Mouse (Mus musculus): Measurements from ENCODE around the gene Calm3. TPM values are rescaled to one million over a fixed set of nuclear protein-coding genes. Genes with fewer than 3 reads are reported as not detected.

The Calm3 gene
- polyA plus RNA-seq, 2 experiments from 2014 or later = 106 to 159 TPM

- no peak for ATAC-seq
Observed at GRCm38 (mm10) chr7:16914453-16915343, 9.2 kb downstream of the Calm3 start.

- peak; percentile 83 for ATAC-seq
Observed at GRCm38 (mm10) chr7:16913806-16914452, 10.0 kb downstream of the Calm3 start.

- ATAC-seq = no peak
Observed at GRCm38 (mm10) chr7:16912360-16912759, 11.6 kb downstream of the Calm3 start.

GRCm38 (mm10) chr7:16911904-16912303, 12.0 kb downstream of the Calm3 start:
- ATAC-seq = no peak

- no peak for ATAC-seq
Observed at GRCm38 (mm10) chr7:16909909-16910308, 14.0 kb downstream of the Calm3 start.

GRCm38 (mm10) chr7:16908859-16909258, 15.1 kb downstream of the Calm3 start:
- ATAC-seq = no peak

- ATAC-seq = no peak
Observed at GRCm38 (mm10) chr7:16908367-16908766, 15.5 kb downstream of the Calm3 start.

GRCm38 (mm10) chr7:16907842-16908241, 16.1 kb downstream of the Calm3 start:
- ATAC-seq = peak; percentile 60

GRCm38 (mm10) chr7:16906889-16907559, 16.9 kb downstream of the Calm3 start:
- no peak for ATAC-seq

- ATAC-seq = peak; percentile 34
Observed at GRCm38 (mm10) chr7:16906281-16906680, 17.6 kb downstream of the Calm3 start, which contains the start of gene Ptgir. Ptgir (plus strand) TSS chr7:16906490.

- ATAC-seq = peak; percentile 21
Observed at GRCm38 (mm10) chr7:16905491-16906021, 18.4 kb downstream of the Calm3 start.

- no peak for ATAC-seq
Observed at GRCm38 (mm10) chr7:16904120-16904675, 19.7 kb downstream of the Calm3 start.

- no peak for ATAC-seq
Observed at GRCm38 (mm10) chr7:16903439-16903955, 20.4 kb downstream of the Calm3 start.

GRCm38 (mm10) chr7:16900526-16900925, 23.4 kb downstream of the Calm3 start:
- ATAC-seq = no peak

GRCm38 (mm10) chr7:16895511-16895910, 28.4 kb downstream of the Calm3 start:
- ATAC-seq = no peak

- peak; percentile 31 for ATAC-seq
Observed at GRCm38 (mm10) chr7:16895000-16895399, 28.9 kb downstream of the Calm3 start.

GRCm38 (mm10) chr7:16894279-16894678, 29.6 kb downstream of the Calm3 start:
- ATAC-seq = no peak

- no peak for ATAC-seq
Observed at GRCm38 (mm10) chr7:16893612-16894011, 30.3 kb downstream of the Calm3 start.

GRCm38 (mm10) chr7:16892352-16892730, 31.6 kb downstream of the Calm3 start:
- no peak for ATAC-seq

- peak; percentile 81 for ATAC-seq
Observed at GRCm38 (mm10) chr7:16891641-16892351, 32.1 kb downstream of the Calm3 start, which contains the start of gene Gng8. Gng8 (plus strand) TSS chr7:16891786.

- no peak for ATAC-seq
Observed at GRCm38 (mm10) chr7:16890944-16891343, 33.0 kb downstream of the Calm3 start.

GRCm38 (mm10) chr7:16890536-16890935, 33.4 kb downstream of the Calm3 start:
- no peak for ATAC-seq
